Mouse (Mus musculus): Measurements from ENCODE around the gene Rapgef1. TPM values are rescaled to one million over a fixed set of nuclear protein-coding genes. Genes with fewer than 3 reads are reported as not detected.
"Not testable (repeated sequence)": the region's sequence is repeated elsewhere in the genome, so short reads cannot be mapped to it uniquely, and the experiment has no call there.

Rapgef1 gene
- total RNA-seq, 2 experiments from 2014 or later = 64.6 to 65.1 TPM

DNA sequence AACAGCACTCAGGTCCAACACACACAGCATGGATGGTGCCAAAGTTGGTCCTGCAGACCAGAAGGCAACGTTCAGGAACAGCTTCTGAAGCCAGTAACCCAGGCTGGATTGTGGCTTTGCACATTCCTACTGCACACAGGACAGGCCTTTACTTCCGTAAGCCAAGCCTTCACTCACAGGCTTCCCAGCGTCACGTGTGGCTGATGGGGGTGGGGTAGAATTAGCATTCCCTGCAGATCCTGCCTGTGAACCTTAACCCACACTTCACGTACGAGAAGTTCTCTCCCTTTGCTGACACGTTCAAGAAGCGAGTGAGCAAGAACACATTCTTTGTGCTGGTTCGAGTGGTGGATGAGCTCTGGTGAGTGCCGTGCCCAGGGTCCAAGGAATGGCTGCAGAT is 113.0 kb downstream of the Rapgef1 start:
- no peak for DNase-seq (ENCODE audit: low spot score in 2 of 2)

DNA sequence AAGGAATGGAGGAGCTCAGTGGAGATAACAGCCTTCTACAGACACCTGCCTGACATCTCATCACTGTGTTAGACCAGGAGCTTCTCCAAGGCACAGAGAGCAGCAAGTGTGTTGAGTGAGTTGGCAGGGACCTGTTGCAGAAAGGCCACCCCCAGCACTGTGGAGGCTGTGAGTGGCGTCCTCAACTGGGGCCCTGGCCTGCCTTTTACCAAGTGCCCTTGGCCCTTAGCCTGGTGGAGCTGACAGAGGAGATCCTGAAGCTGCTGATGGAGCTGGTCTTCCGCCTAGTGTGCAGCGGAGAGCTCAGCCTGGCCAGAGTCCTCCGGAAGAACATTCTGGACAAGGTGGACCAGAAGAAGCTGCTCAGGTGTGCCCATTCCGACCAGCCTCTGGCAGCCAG is 113.8 kb downstream of the Rapgef1 start:
- no peak for DNase-seq (ENCODE audit: low spot score in 2 of 2)

DNA sequence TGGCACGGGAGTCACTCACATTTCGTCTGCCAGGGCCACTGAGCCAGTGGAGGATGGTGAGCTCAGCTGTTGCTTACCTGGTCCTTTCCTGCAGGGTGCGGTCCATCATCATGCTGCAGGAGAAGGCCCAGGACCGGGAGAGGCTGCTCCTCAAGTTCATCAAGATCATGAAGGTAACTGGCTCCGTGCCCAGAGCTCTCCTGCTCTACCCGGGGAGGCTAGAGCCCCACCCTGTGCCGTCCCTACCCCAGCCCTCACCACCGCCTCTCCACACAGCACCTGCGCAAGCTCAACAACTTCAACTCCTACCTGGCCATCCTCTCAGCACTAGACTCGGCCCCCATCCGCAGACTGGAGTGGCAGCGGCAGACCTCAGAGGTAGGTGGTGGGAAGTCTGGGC is 116.2 kb downstream of the Rapgef1 start:
- DNase-seq (ENCODE audit: low spot score in 2 of 2) = no peak

DNA sequence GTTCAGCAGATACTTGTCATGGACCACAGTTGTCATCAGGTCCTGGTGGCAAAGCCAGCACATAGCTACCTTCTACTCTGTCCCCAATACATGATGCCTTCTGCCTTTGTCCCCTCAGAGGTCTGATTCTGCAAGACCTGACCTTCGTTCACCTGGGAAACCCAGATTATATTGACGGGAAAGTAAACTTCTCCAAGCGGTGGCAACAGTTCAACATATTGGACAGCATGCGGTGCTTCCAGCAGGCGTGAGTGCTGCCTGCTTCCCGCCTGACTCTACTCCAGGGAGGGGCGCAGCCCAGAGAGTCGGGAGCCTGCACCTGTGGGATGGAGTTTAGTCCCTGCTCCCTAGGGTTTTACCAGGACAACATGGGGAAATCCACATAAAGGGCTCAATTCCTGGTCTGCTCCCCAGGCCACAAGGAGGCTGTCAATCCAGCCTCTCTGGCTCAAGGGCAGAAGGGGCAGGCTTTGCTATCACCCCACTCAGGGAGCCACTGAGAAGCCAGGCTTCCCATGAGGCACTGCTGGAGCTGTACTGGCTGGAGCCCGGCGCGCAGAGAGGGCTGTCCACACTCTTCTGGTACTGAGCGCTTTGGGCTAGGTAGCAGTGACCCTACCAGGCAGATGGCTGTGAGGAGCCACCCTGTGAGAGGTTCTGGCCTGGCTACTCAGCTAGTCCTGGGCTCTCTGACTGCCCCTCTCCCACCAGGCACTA is 117.8 kb downstream of the Rapgef1 start:
- no peak for DNase-seq (ENCODE audit: low spot score in 2 of 2)

DNA sequence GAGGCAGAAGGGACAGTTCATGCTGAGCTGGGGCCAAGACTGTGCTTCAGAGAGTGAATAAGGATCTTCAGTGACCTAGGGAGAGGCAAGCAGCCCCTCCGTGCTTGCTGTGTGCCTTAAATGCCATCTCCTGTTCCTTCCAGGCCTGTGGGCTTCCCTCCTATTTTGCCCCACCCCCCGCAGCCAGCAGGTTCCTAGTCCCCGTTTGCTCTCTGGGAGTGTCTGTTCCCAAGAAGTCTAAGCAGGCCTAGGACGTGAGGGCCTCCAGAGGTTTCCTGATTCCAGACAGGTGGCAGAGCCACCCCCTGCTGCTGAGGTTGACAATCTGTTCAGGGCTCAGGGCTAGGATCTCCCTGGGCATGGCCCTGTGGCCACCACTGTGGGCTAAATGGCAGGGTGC is 119.3 kb downstream of the Rapgef1 start:
- DNase-seq (ENCODE audit: low spot score in 2 of 2) = no peak

DNA sequence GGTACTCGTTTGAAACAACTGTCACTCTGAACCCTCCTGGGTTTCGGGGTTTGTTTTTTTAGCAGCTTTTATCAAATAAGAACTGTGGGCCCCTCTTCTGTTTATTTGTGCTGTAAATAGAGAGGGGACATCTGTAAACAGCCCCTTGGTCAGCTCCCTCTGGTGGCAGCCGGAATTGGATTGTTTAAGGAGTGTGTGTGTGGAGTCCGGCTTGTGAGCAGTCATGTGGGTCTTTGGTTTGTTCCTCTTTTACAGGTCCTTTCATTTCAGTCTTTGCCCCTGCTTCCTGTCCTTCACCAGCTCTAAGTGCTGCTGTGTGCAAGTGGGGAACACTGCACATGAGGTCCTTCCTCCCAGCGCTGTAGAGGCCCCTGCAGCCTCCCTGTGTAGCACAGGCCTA is 119.8 kb downstream of the Rapgef1 start:
- no peak for DNase-seq (ENCODE audit: low spot score in 2 of 2)

DNA sequence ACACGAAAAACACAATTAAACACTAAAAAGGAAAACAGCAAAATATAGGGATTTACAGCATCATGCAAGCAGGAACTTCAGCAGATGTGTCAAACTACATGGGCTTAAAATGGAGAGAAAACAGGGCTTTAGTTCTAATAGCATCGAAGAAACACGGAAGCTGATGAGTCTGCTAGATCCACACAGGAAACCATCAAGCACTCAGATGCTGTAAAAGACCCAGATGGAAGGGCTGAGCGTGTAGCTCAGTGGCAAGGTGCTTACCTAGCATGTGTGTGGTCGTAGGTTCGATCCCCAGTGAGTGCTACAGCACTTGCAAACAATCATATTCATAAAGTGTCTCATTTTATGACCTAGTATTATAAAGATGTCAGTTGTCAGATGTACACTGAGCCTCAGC is 121.7 kb downstream of the Rapgef1 start:
- DNase-seq (ENCODE audit: low spot score in 2 of 2) = no peak

DNA sequence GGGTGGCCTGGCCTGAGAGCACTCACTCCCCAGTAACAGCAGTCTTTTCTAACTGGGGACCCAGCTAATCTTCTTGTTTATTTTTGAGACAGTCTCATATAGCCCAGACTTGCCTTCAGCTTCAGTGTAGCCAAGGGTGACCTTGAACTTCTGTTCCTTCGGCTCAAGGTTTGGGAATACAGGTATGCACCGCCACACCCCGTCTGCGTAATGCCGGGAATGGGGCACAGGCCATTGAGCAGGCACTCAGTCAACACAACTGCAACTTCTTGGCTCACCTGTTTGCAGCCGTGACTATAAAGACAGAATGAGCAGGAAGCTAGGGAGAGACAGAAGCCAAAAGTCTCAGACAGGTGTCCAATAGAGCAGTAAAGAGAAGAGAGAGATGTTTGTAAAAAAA is 124.7 kb downstream of the Rapgef1 start:
- DNase-seq (ENCODE audit: low spot score in 2 of 2) = no peak

DNA sequence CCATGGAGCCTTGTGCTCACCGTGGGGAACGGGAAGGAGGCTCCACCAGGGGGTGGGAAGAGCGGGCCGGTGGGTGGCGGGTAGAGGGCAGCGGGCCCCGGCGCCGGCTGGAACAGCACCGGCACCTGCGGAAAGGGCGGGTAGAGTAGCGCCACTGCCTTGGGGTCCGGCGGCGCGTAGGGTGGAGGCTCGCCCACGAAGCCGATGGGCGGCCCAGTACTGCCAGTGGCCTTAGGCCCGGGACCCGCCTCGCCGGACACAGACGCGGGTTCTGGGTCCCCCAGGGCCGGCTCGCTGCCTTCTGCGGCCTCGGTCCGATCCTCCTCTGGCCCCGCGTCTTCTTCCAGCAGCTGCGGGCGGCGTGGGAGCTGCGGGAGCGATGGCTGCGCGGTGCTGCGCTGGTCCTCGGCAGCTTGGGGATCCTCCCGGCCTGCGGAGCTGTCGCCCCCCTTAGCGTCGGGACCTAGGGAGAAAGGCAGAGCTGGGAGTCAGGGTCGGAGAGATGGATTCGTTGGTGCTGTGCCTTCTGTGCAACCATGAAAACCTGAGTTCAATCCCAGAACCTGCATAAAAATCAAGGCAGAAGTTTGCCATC is 127.8 kb downstream of the Rapgef1 start:
- DNase-seq (ENCODE audit: low spot score in 2 of 2) = no peak

DNA sequence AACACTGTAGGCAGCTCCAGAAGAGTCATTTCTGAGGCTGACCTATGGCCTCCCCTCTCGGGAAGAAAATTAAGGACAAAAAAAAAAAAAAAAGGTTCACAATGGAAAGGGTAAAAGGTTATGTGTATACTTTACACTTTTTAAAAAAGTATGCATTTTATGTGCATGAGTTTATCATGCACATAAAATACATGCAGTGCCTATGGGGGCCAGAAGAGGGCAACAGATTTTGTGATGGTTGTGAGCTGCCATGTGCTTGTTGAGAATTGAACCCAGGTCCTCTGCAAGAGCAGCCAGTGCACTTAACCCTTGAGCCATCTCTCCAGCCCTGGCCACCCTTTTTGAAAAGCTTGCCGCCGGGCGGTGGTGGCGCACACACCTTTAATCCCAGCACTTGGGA is 128.3 kb downstream of the Rapgef1 start:
- no peak for DNase-seq (ENCODE audit: low spot score in 2 of 2)

DNA sequence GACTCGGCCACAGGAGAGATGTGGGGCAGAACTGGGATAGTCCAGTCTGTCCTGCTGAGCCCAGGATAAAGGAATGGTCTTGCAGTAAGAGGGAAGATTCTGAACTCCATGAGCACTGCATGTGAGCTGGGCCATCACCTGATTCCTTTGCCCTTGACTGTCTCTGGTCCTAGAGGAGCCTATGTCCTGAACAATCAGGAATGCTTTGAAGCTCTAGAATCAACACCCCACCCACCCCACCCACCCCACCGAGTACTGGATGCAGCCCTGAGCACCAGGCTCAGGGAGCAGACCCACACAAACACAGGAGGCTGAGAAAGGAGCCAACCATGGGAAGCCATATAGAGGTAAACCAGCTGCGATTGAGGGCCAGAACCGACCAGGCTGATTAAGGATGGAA is 129.0 kb downstream of the Rapgef1 start:
- DNase-seq (ENCODE audit: low spot score in 2 of 2) = no peak

DNA sequence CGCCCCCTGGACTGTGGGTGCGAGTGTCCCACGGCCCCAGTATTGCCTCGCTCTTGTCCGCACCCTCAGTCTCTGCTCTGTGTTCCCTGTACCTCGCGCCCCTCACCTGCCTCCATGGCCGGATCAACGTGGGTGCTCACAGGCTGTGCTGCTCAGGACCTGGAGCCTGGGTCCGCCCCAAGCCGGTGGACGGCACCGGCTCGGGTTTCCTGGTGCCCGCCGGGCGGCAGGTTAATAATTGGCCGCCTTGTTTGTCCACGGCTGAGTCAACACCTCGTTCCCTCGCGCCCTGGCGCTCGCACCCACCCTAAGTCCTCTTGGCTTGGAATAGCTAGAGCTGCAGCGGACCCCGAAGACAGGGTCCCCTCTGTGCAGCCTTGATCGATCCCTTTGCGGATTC is 132.0 kb downstream of the Rapgef1 start, which contains the start of gene Gm13420:
Gene Gm13420 (minus strand): TSS at position 189 of the 400 bp plus-strand sequence.
- no peak for DNase-seq (ENCODE audit: low spot score in 2 of 2)

DNA sequence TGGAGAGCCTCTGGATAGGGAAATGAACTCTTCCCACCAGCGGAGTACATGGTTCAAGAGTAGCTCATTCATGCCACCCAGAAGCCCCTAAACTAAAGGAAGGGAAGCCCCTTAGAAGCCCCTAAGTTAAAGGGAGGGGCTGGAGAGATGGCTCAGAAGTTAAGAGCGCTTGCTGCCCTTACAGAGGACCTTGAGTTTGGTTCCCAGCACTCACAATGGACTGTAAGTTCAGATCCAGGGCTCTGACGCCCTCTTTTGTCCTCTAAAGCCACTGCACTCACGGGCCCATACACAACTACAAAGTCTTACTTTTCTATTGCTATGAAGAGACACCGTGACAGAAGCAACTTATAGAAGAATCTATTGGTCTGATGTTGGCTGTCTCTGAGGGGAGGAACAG is 132.9 kb downstream of the Rapgef1 start:
- DNase-seq (ENCODE audit: low spot score in 2 of 2) = no peak

DNA sequence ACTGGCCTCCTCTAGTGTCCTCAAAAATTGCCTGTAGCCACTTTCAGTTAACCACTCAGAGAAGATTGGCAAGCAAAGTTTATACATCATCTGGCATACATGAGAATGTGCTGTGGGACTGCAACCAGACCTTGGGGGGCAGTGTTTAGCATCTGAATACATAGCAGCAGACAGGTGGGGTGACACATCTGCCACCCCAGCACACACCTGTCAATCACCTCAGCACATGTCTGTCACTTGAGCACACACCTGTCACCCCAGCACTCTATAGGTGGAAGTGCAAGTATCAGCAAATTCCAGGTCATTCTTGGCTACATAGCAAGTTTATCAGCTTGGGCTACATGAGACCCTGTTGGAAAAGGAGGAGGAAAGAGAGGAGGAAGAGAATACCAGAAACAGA is 136.2 kb downstream of the Rapgef1 start:
- no peak for DNase-seq (ENCODE audit: low spot score in 2 of 2)

DNA sequence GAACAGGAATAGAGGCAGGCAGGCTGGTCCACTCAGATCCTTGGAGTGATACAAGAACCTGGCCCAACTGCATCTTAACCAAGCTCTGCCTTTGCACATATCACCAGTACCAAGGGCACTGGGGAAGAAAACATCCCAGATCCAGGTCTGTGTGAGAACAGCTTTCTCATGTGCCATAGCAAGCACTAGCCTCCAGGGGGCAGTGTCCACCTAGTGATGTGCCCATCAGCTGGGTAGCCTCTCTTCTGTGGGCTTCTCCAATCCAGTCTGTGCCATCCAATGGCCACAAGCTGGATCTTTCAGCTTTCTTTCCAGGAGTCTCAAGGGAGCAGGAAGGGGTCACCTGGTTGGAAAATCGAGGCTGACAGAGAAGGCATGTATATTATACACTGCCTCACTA is 145.3 kb downstream of the Rapgef1 start:
- peak; percentile 41 to 51 for DNase-seq (ENCODE audit: low spot score in 2 of 2)

DNA sequence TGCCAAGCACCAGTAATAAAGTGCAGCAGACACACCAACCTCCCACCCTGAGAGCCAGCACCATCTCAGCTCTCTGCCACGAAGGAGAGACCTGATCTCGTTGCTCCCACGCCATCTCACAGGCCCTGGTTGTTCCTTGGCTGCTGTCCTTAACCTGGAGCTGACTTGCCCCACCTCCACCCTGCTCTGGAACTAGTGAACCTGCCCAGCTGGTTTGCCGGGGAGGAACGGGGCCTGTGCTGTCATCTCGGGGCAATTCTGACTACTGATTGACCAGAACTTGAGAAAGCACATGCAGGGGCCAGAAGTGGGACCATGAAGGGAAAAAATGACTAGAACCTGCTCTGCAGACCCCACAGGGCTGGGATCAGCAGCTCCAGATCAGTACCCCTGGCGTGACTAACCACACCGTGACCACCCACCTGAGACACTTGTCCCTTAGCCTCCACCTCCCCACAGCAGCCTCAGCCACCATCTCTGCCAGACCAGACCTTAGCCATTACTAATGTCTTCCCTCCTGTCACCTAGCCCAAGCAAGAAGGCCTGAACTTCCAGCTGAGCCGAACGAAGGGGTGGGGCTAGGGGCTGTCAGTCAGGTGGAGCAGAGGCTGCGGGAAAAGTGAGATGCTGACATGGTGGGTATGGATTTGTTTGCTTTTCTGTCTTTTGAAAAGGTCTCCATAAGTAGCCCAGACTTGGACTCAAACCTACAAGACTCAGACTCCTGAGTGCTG is 148.6 kb downstream of the Rapgef1 start:
- DNase-seq (ENCODE audit: low spot score in 2 of 2) = no peak

DNA sequence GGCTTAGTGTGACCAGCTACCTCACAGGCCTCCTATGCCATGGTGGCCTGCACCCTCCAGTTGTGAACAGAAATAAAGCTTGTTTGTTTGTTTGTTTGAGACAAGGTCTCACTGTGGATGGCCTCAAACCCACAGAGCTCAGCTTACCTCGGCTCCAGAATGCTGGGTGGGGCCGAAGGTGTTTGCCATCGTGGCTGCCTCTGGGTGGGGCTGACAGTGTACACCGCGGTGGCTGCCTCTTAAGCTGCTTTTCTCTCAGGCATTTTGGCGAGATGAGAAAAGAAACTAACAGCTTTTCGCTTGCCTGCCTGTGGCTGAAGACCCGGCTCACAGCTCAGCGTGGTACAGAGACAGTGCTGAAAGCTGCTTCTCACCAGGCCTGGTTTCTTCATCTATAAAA is 149.4 kb downstream of the Rapgef1 start:
- no peak for DNase-seq (ENCODE audit: low spot score in 2 of 2)

DNA sequence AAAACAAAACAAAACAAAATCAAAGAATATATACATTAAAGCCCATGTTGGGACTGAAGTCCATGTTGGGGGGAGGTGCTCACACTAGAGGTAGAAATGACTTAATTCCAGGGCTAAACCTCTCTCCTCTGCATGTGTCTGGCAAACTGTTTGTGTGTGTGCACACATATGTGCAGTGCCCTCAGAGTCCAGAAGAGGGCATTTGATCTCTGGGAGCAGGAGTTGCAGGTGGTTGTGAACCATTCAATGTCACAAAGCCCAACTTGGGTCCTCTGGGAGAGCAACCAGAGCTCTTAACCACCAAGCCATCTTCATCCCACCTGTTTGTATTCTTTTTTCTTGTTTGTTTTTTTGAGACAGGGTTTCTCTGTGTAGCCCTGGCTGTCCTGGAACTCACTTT is 150.6 kb downstream of the Rapgef1 start:
- no peak for DNase-seq (ENCODE audit: low spot score in 2 of 2)

DNA sequence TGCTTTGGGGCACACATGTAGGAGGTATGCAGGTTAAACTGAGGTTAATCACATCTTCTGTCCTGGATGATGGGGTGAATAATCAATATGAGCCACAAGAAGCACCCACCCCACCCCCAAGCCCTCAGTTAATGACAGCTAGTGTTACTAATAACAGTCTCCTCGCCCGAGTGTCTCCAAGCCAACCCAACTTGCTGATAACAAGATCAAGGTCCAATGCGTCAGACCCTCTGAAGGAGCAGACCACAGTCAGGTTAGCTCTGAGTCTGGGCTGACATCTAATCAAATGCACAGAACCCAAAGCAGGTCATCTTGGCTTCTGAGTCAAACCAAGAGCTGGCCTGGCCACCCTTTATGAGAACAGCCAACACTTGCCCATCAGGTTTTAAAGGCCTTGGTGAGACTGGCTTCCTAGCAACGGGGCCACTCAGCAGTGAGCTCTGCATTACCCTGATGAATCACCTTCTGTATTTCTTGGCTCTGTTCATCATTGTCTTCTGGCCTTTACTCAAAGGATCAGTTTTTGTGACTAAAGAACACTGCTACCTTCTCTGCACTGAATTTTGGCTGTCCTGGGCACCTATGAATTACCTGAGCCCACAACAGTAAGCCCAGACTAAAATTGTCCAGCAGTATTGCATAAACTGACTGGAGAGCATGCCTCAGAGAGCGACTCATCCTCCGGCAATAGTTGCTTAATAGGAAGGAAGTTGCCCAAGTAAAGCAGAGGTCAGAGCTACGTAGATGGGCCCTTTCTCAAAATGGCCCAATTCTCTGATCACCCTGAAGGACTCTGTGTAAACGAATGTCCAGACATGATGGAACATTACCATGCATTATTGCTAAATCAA is 152.3 kb downstream of the Rapgef1 start:
- DNase-seq (ENCODE audit: low spot score in 2 of 2) = peak in 1 of 2 experiments; percentile 14

DNA sequence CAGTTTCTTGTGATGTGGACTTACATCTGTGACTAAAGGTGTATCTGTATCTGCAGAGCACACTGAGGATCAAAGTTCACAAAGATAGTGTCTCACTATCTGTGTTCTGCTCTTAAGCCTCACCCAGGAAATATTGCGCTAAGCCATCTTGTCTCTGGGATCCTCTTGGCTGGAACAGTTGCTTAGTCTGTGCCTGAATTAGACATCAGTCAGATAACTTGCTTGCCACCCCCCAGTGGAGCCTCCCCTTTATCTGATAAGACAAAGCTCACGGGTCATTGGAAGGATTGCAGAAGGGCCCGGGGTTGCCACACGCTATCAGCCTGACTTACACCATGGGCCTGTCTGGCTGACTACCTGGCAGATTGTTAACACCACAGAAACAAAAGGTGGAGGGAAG is 153.8 kb downstream of the Rapgef1 start:
- no peak for DNase-seq (ENCODE audit: low spot score in 2 of 2)

DNA sequence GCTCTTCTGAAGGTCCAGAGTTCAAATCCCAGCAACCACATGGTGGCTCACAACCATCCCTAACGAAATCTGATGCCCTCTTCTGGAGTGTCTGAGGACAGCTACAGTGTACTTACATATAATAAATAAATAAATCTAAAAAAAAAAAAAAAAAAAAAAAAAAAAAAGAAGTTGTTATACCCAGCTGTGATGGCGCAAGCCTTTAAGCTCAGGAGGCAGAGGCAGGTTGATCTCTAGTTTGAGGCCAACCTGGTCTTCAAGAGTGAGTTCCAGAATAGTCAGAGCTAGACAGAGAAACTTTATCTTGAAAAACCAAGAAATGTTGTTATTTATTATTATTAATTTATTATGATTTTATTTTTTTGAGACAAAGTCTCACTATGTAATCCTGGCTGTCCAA is 161.7 kb downstream of the Rapgef1 start:
- DNase-seq (ENCODE audit: low spot score in 2 of 2) = not testable (repeated sequence)

DNA sequence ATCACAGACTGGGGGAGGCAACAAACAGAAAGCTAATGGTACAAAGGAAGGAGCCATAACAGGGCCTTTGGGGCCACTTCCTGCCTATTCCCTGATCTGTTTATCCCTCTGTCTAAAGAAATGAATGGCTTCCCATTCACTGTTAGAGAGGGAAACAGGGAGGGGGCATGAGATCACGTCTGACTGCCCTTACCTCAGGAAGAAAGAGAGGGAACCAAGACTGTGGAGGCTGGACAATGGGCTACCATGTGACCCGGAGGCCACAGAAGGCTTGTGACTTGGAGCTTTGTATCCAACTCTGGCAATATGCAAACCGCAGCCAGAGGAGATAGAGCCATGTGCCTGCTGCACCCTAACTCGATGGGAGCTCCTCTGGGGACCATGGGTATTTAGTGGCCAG is 164.8 kb downstream of the Rapgef1 start:
- no peak for DNase-seq (ENCODE audit: low spot score in 2 of 2)

Measured in adrenal gland, postnatal 4 days (tissue).